Mouse (Mus musculus) lung, adult 2 months (tissue): ENCODE data around the gene Olfr525. TPM values are rescaled to one million over a fixed set of nuclear protein-coding genes. Genes with fewer than 3 reads are reported as not detected.

Experiments
- DNase-seq: peaks from one replicate; pipeline ENCODE4 v3.0.0; 2022
- H3K4me1 ChIP-seq: fragments of 200-500 bp; 2 replicates; pipeline ENCODE4 v1.6.1; 2011; ENCODE audit warnings: low read length; ENCODE audit not compliant: control insufficient read depth, insufficient read depth
- H3K4me3 ChIP-seq: fragments of 200-500 bp; replicated peaks from 2 replicates; pipeline ENCODE3; 2011; ENCODE audit warnings: low read depth, mild to moderate bottlenecking, control low read depth, low read length; ENCODE audit errors: extremely low read depth
- CTCF ChIP-seq: fragments of 200-500 bp; IDR thresholded peaks from 2 replicates; pipeline ENCODE4 v1.5.1; 2011; ENCODE audit warnings: mild to moderate bottlenecking, low read length, control low read depth; ENCODE audit not compliant: insufficient read depth
- POLR2A ChIP-seq: fragments of 200-500 bp; IDR thresholded peaks from 2 replicates; pipeline ENCODE4 v1.6.1; 2011; ENCODE audit warnings: low read depth, mild to moderate bottlenecking, control low read depth, low read length, borderline replicate concordance; ENCODE audit errors: extremely low read depth
- WGBS: fragments of 180-500 bp; shearing (Covaris S2); methylation state at CpG from one replicate; pipeline ENCODE4 v1.1.7; 2018; 5-methylcytosine and 5-hydroxymethylcytosine counted together
- polyA plus RNA-seq: library from polyadenylated mRNA; depleted of rRNA; stranded (reverse); fragments of >200 nt; gene quantifications from 2 replicates; pipeline ENCODE4 v1.2.3, GENCODE M21; 2012; rRNA removed

The Olfr525 gene
- not detected in 2 replicates for polyA plus RNA-seq

DNA sequence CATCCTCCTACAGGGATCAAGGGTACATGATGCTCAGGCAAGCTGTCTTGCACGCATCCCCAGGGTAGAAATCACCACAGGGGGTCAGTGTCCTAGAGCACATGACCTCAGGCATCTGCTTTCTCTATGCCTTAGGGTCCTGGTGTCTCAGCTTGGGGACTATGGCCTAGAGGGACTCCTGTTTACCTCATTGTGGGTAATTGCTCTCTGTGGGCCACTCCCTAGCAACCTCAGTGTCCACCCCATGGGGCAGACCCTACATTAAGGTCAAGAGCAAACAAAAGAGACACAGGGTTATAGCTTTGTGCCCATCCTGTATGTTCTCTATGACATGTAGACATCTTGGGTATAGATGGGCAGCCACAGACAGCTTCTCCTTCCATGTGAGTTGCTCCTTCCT is at the start of gene Olfr525:
TSS of gene Olfr525 (plus strand) at position 301 of the 400 bp plus-strand sequence.
- WGBS = 33% methylated on average over 1 of the region's 1 CpGs
- TF ChIP-seq CTCF (no peak), POLR2A (no peak)
- H3K4me3 ChIP-seq = no peak within 1 kb of the TSS
- no peak for DNase-seq
- H3K4me1 ChIP-seq = no peaks in the 10 kb centered on the region

DNA sequence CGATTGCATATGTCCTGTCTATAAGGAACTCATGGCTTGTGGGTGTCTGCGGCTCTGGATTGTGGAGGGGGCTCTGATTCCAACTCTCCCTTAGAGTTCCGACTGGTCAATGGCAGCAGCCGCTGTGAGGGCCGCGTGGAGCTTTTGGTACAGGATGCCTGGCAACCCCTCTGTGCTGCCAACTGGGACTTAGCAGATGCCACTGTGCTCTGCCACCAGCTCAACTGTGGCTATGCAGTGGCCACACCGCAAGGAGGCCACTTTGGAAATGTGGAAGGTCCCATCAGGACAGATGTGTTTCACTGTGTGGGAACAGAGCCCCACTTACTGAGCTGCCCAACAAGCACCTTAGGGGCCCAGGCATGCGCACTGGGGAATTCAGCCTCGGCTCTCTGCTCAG is 24.9 kb upstream of the Olfr525 start:
- no peak for TF ChIP-seq CTCF
- no peak for TF ChIP-seq POLR2A
- 86% methylated on average over 9 of the region's 9 CpGs for WGBS
- Histone ChIP-seq H3K4me3 (no peak overlapping the region), H3K4me1 (no peaks in the 10 kb centered on the region)
- DNase-seq = no peak

DNA sequence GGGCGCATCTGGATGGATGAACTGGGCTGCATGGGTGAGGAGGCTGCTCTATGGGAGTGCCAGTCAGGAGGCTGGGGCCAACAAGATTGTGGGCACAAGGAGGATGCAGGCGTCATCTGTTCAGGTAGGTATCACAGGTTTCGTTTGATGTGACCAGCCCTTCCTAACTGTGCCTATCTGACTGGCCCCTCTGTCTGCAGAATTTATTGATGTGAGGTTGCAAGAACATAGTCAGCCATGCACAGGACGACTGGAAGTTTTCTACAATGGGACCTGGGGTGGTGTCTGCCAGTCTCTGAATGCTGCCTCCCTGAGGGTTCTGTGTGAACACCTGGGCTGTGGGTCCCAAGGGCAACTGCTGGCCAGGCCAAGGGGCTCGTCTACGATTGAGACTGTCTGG is 23.8 kb upstream of the Olfr525 start:
- WGBS = 69% methylated on average over 6 of the region's 6 CpGs
- no peak for DNase-seq
- TF ChIP-seq POLR2A (no peak), CTCF (no peak)
- no peak overlapping the region for H3K4me3 ChIP-seq
- no peaks in the 10 kb centered on the region for H3K4me1 ChIP-seq

DNA sequence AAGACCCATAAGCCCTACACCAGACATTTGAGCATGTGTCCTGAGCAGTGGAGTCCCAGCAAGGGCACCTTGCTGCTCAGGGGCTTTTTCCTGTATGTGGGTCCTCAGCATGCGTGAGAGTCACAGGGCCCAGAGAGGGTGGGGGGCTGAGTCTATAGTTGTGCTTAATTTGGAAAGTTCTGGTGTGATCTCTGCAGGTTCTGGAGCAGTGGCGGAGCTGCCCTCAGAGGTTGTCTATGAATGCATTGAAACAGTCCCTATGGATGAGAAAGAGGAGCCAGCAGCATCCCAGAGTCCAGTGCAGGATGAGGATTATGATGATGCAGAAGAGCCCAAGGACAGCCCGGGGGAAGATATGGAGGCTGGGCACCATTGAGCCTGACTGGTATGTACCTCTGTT is 21.2 kb upstream of the Olfr525 start:
- TF ChIP-seq POLR2A = no peak
- TF ChIP-seq CTCF = no peak
- Histone ChIP-seq H3K4me3 (no peak overlapping the region), H3K4me1 (no peaks in the 10 kb centered on the region)
- WGBS = 78% methylated on average over 3 of the region's 3 CpGs
- DNase-seq = no peak

DNA sequence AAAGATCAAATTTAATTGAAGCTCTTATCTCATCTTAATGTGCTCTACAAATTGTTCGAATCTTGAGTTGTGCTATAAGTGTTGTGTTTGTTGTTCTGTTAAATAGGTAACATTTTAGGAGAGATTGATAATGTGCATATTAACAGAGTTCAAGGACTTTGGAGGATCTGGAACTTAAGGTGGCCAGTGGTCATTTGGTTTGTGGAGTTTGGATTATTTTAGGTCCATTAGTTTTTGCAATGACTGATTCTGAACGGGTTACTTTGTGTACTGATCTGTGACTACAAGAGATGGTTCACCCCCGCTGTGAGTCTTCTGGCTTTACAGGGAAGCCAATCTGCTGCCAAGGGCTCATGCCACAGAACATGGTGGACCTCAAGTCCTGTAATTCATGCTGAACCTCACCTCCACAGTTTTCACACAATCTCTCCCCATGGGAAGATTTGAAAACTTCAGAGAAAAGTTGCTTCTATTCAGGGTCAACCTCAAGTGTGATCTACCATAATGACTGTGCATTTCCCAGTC is 735 bp upstream of the Olfr525 start:
- no peak overlapping the region for H3K4me3 ChIP-seq
- no peak for DNase-seq
- H3K4me1 ChIP-seq = no peaks in the 10 kb centered on the region
- 76% methylated on average over 3 of the region's 3 CpGs for WGBS
- TF ChIP-seq POLR2A = no peak
- no peak for TF ChIP-seq CTCF

DNA sequence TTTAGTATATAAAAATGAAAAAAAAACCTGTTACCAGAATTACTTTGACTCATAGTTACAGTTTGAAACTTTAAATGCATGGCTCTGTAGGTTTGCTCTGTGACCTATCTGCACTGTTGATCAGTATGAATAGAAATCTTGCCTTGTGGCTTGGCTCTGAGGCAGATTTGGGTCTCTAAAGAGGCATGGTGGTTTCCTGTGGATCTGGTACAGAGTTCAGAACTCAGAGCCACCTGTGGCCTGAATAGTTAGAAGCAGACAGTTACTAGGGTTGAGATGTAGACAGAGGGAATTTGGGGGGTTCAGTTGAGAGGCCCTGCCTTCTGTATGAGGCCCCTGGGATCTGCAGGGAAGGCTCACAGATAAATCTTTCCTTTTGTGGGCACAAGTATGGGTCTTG is 477 bp downstream of the Olfr525 start:
- DNase-seq = no peak
- no peak for TF ChIP-seq POLR2A
- no peak for TF ChIP-seq CTCF
- H3K4me1 ChIP-seq = no peaks in the 10 kb centered on the region
- no peak overlapping the region for H3K4me3 ChIP-seq

DNA sequence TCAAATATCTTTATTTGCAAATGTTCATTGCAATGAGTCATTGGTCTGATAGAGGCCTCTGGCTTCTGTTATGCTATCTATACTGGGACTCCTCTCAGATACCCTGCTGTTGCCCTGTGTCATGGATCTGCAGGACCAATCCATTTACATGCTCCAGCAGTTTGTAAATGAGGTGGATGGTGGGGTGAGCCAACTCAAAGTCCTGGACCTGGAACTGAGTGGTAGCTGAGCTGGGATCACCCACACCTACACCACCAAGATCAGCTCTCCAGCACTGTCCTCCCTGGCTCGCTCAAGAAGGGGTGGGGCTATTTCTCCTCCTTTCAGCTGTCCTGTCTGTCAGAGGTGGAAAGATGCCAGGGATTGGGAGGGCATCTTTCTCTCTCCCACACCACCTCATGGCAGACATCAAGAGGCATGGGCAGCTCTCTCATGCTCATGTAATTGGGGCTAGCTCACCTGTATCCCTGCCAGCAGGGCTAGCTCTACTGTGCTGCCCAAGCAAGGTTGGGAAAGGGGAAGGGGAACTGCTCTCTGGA is 9.2 kb downstream of the Olfr525 start:
- H3K4me3 ChIP-seq = no peak overlapping the region
- no peak for TF ChIP-seq CTCF
- no peak for TF ChIP-seq POLR2A
- no peak for DNase-seq
- no peaks in the 10 kb centered on the region for H3K4me1 ChIP-seq
- 28% methylated on average over 1 of the region's 1 CpGs for WGBS

DNA sequence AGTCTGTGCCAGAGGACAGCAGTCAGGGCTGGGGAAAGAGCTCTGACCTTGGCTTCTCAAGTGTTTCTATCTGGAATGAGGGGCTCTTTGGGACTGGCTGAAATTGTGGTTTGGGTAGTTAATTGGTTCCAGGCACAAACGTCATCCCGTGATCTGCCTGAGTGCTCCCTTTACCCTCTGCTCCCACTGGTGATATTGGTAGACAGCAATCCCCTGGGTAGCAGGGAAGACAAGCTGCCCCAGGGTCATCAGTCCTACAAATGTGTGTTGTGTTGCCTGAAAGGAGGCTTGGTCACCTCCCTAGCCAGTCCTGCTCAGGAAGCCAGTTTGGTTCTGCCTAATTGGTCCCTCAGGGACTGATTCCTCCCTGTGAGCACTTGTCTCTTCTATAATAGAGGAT is 13.1 kb downstream of the Olfr525 start, which contains the start of gene Olfr527:
TSS of gene Olfr527 (plus strand) at position 301 of the 400 bp plus-strand sequence.
- Histone ChIP-seq H3K4me3 (no peak within 1 kb of the TSS), H3K4me1 (no peaks in the 10 kb centered on the region)
- 82% methylated on average over 2 of the region's 2 CpGs for WGBS
- no peak for TF ChIP-seq POLR2A
- no peak for TF ChIP-seq CTCF
- DNase-seq = no peak

DNA sequence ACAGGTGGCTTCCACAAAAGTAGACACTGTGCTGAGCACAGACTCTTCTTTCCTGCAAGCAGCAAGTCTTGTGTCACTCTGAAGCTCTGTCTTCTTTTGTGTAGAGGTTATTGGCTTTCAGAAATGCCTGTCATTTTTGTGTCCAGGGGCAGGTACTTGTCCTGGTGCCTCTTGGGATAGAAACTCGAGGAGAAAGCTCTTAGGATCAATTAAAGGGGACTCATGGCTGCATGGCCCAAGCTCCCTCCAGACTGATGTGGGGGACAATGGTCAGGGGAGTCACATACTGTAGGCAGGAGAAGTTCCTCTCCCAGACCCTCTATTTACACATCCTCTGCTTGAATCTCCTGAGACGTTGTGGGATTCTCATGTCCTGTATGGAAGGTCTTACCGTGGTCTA is 40.9 kb downstream of the Olfr525 start, which contains the start of gene Olfr60:
TSS of gene Olfr60 (minus strand) at position 101 of the 400 bp plus-strand sequence.
- H3K4me3 ChIP-seq = no peak within 1 kb of the TSS
- no peak for DNase-seq
- TF ChIP-seq CTCF (no peak), POLR2A (no peak)
- H3K4me1 ChIP-seq = no peaks in the 10 kb centered on the region
- WGBS = 58% methylated on average over 3 of the region's 3 CpGs

DNA sequence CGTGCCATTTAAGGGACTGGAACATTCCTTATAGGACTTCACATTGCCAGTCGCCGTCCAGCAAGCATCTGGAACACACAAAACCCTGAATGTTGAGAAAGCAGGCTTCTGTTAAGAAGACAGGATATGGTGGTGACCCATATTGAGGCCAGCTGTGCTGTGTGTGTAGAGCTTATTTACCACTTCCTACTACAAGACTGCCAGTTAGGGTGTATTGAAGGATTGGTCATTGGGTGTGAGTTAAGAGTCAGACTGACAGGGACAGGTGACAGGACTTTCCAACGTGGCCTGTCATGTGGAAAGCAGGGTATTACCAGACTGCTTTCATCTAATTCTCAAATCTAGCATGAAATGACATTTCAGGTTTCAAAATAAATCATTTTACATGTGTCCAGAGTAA is 53.6 kb downstream of the Olfr525 start:
- Histone ChIP-seq H3K4me3 (no peak overlapping the region), H3K4me1 (no peaks in the 10 kb centered on the region)
- DNase-seq = no peak
- TF ChIP-seq CTCF (no peak), POLR2A (no peak)
- 58% methylated on average over 4 of the region's 4 CpGs for WGBS
